Mouse (Mus musculus) spleen, postnatal 10 days (tissue): ENCODE measurements around the gene Rbbp6.

Experiments used
- DNase-seq, 2 experiments: peaks; one replicate each; pipeline ENCODE4 v3.0.0; 2021 to 2022; ENCODE audit warnings: low spot score in 2 of 2

The Rbbp6 gene

DNA sequence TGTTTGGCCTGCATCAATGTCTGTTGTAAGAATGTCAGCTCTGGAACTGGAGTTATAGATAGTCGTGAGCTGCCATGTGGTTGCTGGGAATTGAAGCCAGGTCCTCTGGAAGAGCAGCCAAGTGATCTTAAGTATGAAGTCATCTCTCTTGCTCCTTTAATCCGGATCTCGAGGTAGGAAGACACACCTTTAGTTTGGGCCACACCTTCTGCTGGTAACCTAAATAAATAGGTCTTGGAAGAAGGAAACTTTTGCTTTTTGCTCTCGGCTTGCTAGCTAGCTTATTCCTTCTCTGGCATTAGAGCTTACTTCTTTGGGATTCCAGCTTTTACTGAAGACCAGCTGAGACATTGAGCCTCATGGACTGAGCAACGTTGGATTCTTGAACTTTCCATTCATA, at the start of gene Rbbp6:
Rbbp6 (plus strand) TSS at position 301 of the 400 bp plus-strand sequence.
- no peak for DNase-seq

GRCm38 (mm10) chr7:122919728-122920582, 45.5 kb upstream of the Rbbp6 start:
- DNase-seq, result peak; percentile 17 to 20

- DNase-seq, result peak in 1 of 2 experiments; percentile 31
These were observed 43.9 kb upstream of the Rbbp6 start for GRCm38 (mm10) chr7:122921537-122921936.

GRCm38 (mm10) chr7:122924256-122924655, 41.2 kb upstream of the Rbbp6 start:
- no peak for DNase-seq

DNA sequence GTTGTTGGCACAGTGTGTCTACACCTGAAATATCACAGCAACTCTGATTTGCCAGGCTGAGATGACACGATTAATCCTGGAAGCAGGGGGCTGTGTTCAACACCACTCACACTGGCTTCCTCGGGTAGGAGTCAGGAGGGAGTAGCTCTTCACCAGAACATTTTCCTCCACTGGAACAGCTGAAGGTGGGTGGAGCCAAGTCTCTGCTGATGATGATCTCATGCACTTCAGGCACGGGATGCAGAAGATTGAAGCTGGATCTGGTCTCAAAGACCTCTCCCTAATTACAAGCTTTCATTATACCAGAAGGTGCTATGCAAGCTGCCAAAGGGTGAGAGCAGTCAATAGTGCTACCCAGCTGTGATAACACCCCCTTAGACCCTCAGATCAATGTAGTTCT, 35.0 kb upstream of the Rbbp6 start:
- no peak for DNase-seq

DNA sequence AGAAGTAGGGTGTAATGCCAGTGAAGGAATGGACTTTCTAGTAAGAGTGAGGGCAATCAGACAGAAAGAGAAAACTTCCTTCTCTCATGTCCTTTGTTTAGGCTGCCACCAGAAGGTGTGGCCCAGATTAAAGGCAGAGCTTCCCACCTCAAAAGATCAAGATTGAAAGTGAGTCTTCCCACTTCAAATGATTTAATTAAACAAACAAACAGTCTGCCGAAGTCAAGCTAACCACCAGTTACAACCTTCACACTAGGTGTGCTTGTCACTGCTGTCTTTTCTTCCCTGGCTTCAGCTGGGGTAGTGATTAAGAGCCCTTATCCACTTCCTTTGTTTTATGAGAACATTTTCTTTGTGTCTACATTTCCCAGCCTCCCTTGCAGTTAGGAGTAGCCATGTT, 33.3 kb upstream of the Rbbp6 start:
- no peak for DNase-seq

DNA sequence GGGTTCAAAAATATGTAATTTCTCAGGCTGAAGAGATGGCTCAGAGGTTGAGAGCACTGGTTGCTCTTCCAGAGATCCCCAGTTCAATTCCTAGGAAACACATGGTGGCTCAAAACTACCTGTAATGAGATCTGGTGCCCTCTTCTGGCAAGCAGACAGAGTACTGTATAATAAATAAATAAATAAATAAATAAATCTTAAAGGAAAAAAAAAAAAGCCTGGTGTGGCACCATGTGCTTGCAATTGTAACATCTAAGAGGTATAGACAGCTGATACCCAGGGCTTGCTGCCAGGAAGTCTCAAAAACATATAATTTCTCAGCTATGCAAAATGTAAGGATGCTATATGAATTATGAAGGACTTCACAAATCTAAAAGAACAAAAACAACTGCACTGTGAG, 28.9 kb upstream of the Rbbp6 start:
- DNase-seq, result no peak

- no peak for DNase-seq
These were observed 27.3 kb upstream of the Rbbp6 start for GRCm38 (mm10) chr7:122938197-122938596.

DNA sequence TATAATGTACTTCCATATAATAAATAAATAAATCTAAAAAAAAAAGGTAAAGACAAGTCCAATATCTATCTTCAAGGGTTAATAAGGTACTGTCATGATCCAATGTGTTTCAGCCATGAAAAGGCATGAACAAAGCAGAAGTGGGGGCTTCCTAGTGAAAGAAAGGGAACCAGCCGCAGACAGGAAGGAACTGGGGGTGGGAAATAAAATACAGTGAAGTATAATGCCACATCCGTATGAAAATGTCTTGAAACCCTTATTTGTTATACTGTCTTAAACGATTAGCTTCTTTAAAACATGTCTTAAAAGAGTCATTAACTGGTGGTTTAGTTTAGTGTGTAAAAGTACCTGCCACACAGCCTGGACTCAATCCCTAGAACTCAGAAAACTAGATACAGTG, 26.3 kb upstream of the Rbbp6 start:
- DNase-seq, result no peak

- DNase-seq, result no peak
These were observed 25.0 kb upstream of the Rbbp6 start for GRCm38 (mm10) chr7:122940371-122941075.

- peak in 1 of 2 experiments; percentile 26 for DNase-seq
These were observed 23.4 kb upstream of the Rbbp6 start for GRCm38 (mm10) chr7:122942111-122942510.

GRCm38 (mm10) chr7:122945149-122945548, 20.3 kb upstream of the Rbbp6 start:
- peak; percentile 48 to 79 for DNase-seq

DNA sequence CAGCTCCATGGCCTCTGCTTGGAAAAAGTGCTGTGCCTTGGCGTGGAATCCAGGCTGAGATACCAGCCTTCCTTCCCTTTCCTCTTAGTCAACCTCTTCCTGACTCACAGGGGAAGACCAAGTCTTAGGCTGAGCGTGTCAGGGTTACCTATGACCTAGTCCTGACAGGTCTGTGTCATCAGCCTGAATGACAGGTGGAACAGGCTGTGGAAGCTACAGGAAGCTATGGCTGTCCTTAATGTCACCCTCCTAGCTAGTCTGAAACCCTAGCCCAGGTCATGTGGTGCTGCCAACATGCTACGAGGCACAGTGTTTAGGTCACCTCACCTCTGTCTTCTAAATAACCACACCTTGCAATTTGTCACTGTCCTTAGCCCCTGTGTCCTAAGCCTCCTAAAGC, 16.2 kb upstream of the Rbbp6 start:
- no peak for DNase-seq

DNA sequence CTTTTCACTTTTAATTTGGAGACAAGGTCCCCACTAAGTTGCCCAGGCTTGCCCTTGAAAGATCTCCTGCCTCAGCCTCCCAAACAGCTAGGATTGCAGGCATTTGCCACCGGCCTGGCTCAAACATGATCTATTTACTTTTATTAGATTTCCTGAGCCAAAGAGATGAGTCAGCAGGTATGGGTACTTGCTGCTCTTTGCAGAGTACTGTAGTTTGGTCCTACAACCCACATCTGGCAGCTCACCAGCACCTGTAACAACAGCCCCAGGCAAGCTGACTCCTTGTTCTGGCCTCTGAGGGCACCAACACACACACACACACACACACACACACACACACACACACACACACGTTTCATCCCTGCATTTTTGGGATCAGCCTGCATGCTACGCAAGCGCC, 14.0 kb upstream of the Rbbp6 start:
- no peak for DNase-seq

- no peak for DNase-seq
These were observed 13.4 kb upstream of the Rbbp6 start for GRCm38 (mm10) chr7:122952066-122952465.

DNA sequence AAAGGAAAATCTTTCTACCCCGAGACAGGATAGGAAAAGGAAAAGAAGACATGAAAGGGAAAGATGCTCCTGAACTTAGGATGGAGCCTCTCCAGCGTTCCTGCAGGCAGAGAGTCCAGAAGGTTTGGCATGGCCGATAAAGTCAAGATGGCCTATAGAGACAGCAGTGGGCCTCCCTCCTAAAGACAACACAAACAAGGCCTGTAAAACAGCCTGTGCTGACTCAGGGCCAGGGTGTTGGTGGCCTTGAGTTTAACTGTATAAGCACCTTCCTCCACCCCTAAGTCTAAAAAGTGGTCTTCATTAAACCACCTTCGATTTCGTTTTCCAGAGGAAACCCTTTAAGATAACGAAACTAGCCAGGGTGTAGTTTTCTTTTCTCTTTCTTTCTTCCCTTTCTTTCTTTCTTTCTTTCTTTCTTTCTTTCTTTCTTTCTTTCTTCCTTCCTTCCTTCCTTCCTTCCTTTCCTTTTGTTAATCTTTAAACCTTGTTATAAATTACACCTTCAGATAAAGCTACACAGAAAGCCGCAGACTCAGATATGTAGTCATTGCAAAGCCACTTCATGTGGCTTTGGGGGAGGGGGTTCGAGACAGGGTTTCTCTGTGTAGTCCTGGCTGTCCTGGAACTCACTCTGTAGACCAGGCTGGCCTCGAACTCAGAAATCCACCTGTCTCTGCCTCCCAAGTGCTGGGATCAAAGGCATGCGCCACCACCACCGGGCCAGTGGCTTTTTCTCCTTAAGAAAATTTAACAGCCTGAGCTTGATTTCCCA, 10.8 kb upstream of the Rbbp6 start:
- no peak for DNase-seq

DNA sequence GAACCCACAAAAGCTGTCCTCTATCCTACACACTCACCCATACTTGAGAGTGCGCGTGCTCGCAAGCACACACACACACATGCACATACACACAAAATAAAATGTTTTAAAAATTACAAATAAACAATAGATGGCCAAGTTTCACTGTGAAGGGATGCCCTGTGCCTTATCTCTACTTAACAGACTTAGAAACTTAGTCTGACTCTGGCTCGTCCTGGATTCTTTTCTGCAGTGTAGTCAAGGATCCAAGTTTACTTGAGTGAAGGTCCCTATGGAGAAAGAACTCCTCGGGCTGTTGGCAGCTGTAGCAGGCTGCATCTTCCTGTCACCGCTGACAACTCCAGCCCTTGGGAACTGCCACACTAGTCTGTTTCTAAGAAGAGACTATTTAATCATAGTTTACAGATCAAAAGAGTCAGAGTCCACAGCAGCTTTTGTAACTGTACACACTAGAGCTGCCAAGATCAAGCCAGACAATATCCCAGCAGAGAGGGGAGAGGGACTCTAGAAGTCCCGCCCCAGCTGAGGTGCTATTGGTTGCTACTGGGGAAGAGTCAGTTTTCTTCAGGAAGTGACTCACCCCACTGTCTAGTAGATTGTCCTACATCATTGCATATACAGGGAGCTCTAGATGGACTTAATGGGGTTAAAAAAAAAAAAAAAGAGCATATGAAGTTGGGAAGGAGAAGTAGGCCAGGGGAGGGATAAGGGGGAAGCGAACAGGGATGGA, 10.1 kb upstream of the Rbbp6 start:
- DNase-seq, result peak in 1 of 2 experiments; percentile 26

- DNase-seq, result no peak
These were observed 3.3 kb downstream of the Rbbp6 start for GRCm38 (mm10) chr7:122968751-122969150.

DNA sequence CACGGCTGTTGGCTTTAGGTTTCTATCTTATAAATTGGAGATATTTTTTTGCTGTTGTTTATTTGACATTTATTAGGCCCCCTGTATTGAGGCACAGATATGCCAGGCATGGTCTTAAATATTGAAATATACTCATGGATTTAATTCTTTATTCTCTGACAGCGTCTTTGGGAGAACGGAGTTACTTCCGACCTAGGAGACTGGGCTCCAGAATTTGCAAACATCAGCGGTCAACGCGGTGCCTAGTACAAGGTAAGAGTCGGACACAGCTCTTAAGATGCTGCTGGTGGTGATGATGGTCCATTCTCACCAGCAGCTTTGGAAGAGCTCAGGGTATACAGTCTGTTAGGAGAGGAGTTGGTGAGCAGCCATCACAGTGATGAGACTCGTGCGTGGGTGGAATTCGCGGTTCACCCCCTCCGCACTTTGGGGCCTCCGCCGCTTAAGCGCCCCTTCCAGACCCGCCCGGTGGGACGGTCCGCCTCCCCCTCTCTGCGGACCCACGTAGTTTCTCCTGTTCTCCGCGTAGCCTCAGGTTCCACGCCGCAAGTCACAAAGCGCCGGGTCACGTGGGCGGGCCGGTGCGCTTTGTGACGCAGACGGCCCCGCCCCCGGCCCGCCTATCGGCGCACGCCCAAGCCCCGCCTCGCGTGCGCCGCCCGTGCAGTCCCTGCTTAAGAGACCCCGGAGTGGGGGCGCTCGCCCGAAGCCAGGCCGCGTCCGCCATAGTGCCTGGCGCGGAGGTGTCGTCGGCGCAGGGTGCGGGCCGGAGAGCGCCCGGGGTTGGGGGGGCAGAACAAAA, 3.9 kb downstream of the Rbbp6 start:
- DNase-seq, result peak; percentile 88 to 97

- peak; percentile 74 to 79 for DNase-seq
These were observed 4.8 kb downstream of the Rbbp6 start for GRCm38 (mm10) chr7:122970119-122970781.
